Mouse (Mus musculus): Measurements from ENCODE around the gene Akr1c18. TPM values are rescaled to one million over a fixed set of nuclear protein-coding genes. Genes with fewer than 3 reads are reported as not detected.
"Not testable (repeated sequence)": the region's sequence is repeated elsewhere in the genome, so short reads cannot be mapped to it uniquely, and the experiment has no call there.

Gene Akr1c18
- polyA plus RNA-seq, 1 experiment from 2014 or later: not detected

DNA sequence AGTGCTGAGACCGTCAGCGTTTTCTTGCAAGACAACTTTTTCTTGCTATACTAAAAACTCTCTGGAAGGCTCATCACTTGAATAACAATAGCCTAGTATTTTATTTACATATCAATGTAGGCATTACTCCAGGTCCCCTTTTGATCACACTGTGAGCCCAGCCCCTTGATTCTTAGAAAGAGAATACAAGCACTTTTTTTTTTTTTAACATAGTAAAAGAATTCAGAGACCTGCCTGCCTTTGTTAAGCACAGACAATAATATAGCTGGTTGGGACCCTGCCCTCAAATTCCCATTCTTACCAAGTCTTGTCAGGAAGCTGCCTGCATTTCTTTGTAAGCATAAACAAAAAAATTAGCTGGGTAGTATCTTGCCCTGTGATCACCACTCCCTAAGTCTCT, 4.8 kb upstream of the Akr1c18 start:
- ATAC-seq (ENCODE audit: low FRiP score) (no peak), DNase-seq (ENCODE audit: low spot score) (no peak)
- H3K4me1 ChIP-seq (replicated peaks; ENCODE audit: control insufficient read depth, insufficient read depth, low read length): no peaks in the 10 kb centered on the region
- H3K4me3 ChIP-seq (ENCODE audit: low read depth, low read length): no peak overlapping the region
- H3K4me2 ChIP-seq (replicated peaks; ENCODE audit: low read depth, low read length): no peak overlapping the region
- no peak overlapping the region for H3K27ac ChIP-seq (ENCODE audit: low read depth, low read length)
- H3K9me3 ChIP-seq (ENCODE audit: control insufficient read depth, low read length): no peaks in the 10 kb centered on the region
- H3K27me3 ChIP-seq (ENCODE audit: control insufficient read depth, insufficient read depth, low read length): no peaks in the 10 kb centered on the region
- no peaks in the 10 kb centered on the region for H3K36me3 ChIP-seq (ENCODE audit: control insufficient read depth, insufficient read depth, low read length)
- WGBS: 32% methylated on average over 2 of the region's 2 CpGs
- no peak overlapping the region for H3K9ac ChIP-seq (ENCODE audit: low read depth, low read length)

DNA sequence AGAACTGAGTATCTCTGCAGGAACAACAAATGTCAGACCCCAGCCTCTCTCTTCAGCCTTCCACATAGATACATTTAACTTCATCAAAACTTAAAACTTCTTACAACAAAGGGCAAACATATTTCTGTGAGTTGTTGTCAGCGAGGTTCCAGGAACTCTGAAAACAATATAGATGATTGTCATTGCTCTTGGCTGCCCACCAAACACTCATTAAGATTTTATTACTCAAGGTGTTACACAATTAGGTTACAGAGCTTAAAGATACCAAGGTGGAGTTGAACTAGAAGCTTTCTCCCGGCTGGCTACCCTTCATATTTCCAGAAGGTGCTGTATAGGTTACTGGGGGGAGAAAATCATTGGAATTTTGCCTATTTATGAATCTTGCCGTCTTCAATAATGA, 3.1 kb upstream of the Akr1c18 start:
- Histone ChIP-seq H3K4me1 (replicated peaks; ENCODE audit: control insufficient read depth, insufficient read depth, low read length) (no peaks in the 10 kb centered on the region), H3K36me3 (ENCODE audit: control insufficient read depth, insufficient read depth, low read length) (no peaks in the 10 kb centered on the region), H3K9ac (ENCODE audit: low read depth, low read length) (no peak overlapping the region), H3K27me3 (ENCODE audit: control insufficient read depth, insufficient read depth, low read length) (no peaks in the 10 kb centered on the region), H3K4me3 (ENCODE audit: low read depth, low read length) (no peak overlapping the region), H3K27ac (ENCODE audit: low read depth, low read length) (no peak overlapping the region), H3K9me3 (ENCODE audit: control insufficient read depth, low read length) (no peaks in the 10 kb centered on the region), H3K4me2 (replicated peaks; ENCODE audit: low read depth, low read length) (no peak overlapping the region)
- 85% methylated on average over 3 of the region's 3 CpGs for WGBS
- ATAC-seq (ENCODE audit: low FRiP score): no peak
- DNase-seq (ENCODE audit: low spot score): no peak

DNA sequence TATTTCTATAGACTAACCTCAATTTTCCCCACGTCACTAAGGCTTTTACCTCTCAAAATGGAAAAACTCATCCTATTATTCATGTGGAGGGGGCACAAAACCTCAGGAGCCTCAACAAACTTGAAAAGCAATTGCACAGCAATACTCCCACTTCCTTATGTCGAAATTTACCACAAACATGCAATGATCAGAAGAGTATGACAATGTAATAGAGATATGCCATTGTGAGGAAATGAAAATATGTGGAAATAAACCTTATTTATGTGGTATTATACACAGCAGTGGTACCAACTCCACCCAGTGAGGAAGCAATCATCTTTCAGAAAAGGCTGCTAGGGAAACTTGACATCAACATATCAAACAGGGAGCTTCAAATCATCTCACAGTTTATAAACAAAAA, 2.5 kb upstream of the Akr1c18 start:
- Histone ChIP-seq H3K4me2 (replicated peaks; ENCODE audit: low read depth, low read length) (no peak overlapping the region), H3K36me3 (ENCODE audit: control insufficient read depth, insufficient read depth, low read length) (no peaks in the 10 kb centered on the region), H3K4me3 (ENCODE audit: low read depth, low read length) (no peak overlapping the region), H3K27ac (ENCODE audit: low read depth, low read length) (no peak overlapping the region), H3K9me3 (ENCODE audit: control insufficient read depth, low read length) (no peaks in the 10 kb centered on the region), H3K4me1 (replicated peaks; ENCODE audit: control insufficient read depth, insufficient read depth, low read length) (no peaks in the 10 kb centered on the region), H3K9ac (ENCODE audit: low read depth, low read length) (no peak overlapping the region), H3K27me3 (ENCODE audit: control insufficient read depth, insufficient read depth, low read length) (no peaks in the 10 kb centered on the region)
- no peak for DNase-seq (ENCODE audit: low spot score)
- ATAC-seq (ENCODE audit: low FRiP score): no peak
- WGBS: 76% methylated on average over 2 of the region's 2 CpGs

DNA sequence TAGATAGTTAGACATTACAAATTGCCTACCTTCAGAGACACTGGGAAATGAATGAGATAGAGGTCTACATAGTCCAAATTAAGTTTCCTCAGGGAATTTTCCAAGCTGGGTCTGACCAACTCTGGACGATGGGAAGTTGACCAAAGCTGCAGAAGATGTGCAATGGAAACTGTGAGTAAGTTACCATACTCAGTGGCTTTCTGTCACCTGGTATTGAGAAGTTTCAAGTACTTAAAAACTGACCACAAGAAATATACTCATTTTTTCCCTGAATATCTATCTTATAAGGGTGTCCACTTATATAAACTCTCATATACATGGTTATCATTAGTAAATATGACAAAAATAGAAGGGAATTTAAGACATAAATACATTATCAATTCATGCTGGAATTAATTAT, 6.2 kb downstream of the Akr1c18 start:
- no peaks in the 10 kb centered on the region for H3K4me1 ChIP-seq (replicated peaks; ENCODE audit: control insufficient read depth, insufficient read depth, low read length)
- H3K27me3 ChIP-seq (ENCODE audit: control insufficient read depth, insufficient read depth, low read length): no peaks in the 10 kb centered on the region
- H3K36me3 ChIP-seq (ENCODE audit: control insufficient read depth, insufficient read depth, low read length): no peaks in the 10 kb centered on the region
- H3K9me3 ChIP-seq (ENCODE audit: control insufficient read depth, low read length): no peaks in the 10 kb centered on the region
- no peak overlapping the region for H3K9ac ChIP-seq (ENCODE audit: low read depth, low read length)
- H3K4me2 ChIP-seq (replicated peaks; ENCODE audit: low read depth, low read length): no peak overlapping the region
- no peak overlapping the region for H3K4me3 ChIP-seq (ENCODE audit: low read depth, low read length)
- DNase-seq (ENCODE audit: low spot score) (no peak), ATAC-seq (ENCODE audit: low FRiP score) (no peak)
- 78% methylated on average over 1 of the region's 1 CpGs for WGBS
- H3K27ac ChIP-seq (ENCODE audit: low read depth, low read length): no peak overlapping the region

DNA sequence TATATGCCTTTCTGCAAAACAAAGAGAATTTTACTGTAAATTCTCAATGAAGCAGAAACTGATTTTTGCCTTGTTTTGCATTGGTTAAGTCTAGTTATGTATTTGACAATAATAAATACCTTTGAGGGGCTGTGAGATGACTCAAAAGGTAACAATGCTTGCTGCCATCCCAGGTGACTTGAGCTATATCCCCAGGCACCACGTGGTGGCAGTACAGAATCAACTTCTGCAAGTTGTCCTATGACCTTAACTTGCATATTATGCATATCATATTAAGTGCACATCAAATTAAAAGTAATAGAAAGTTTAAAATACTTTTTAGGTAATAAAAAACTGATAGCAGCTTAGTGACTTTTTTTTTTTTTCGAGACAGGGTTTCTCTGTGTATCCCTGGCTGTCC, 17.4 kb downstream of the Akr1c18 start:
- DNase-seq (ENCODE audit: low spot score) (no peak), ATAC-seq (ENCODE audit: low FRiP score) (no peak)
- Histone ChIP-seq H3K4me3 (ENCODE audit: low read depth, low read length) (no peak overlapping the region), H3K9me3 (ENCODE audit: control insufficient read depth, low read length) (no peaks in the 10 kb centered on the region), H3K9ac (ENCODE audit: low read depth, low read length) (no peak overlapping the region), H3K4me1 (replicated peaks; ENCODE audit: control insufficient read depth, insufficient read depth, low read length) (no peaks in the 10 kb centered on the region), H3K36me3 (ENCODE audit: control insufficient read depth, insufficient read depth, low read length) (no peaks in the 10 kb centered on the region), H3K27me3 (ENCODE audit: control insufficient read depth, insufficient read depth, low read length) (no peaks in the 10 kb centered on the region), H3K4me2 (replicated peaks; ENCODE audit: low read depth, low read length) (no peak overlapping the region), H3K27ac (ENCODE audit: low read depth, low read length) (no peak overlapping the region)
- WGBS: 35% methylated on average over 2 of the region's 2 CpGs

DNA sequence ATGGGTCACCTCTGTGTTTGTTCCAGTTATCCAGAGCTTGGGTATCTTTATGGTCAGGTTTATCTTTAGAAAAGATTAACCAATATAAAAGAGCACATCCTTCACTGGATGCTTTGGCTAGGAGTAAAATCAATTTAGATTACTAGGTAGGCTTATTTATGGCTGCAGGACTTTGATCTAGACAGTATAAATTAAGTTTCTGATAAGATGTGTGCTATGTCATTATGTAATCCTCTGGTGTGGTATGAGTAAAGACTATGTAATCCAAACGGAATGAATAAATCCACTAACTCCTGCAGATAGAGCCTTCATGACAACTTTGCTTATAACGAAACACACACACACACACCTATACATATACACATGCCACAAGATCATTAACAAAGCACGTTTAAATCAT, 18.7 kb downstream of the Akr1c18 start:
- WGBS: 77% methylated on average over 3 of the region's 3 CpGs
- Histone ChIP-seq H3K27ac (ENCODE audit: low read depth, low read length) (no peak overlapping the region), H3K36me3 (ENCODE audit: control insufficient read depth, insufficient read depth, low read length) (no peaks in the 10 kb centered on the region), H3K4me3 (ENCODE audit: low read depth, low read length) (no peak overlapping the region), H3K4me2 (replicated peaks; ENCODE audit: low read depth, low read length) (no peak overlapping the region), H3K9ac (ENCODE audit: low read depth, low read length) (no peak overlapping the region), H3K4me1 (replicated peaks; ENCODE audit: control insufficient read depth, insufficient read depth, low read length) (no peaks in the 10 kb centered on the region), H3K9me3 (ENCODE audit: control insufficient read depth, low read length) (no peaks in the 10 kb centered on the region), H3K27me3 (ENCODE audit: control insufficient read depth, insufficient read depth, low read length) (no peaks in the 10 kb centered on the region)
- ATAC-seq (ENCODE audit: low FRiP score) (no peak), DNase-seq (ENCODE audit: low spot score) (no peak)

DNA sequence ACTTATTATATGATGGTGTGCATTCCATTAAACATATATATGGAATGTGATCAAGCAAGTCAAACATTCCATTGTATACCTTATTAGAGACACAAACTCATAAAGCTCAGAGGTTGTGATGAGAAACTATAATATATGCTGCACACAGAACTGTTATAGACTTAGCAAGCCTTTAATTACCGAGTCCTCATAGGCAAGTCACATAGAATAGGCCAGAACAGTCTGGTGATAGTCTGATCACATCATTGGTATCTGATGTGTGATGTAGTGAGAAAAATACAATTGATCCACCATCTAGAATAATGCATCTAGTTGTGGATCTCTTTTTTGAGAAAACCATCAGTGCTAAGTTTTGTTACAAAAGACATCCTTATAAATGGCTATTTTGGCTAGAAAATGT, 19.1 kb downstream of the Akr1c18 start:
- no peak overlapping the region for H3K9ac ChIP-seq (ENCODE audit: low read depth, low read length)
- H3K36me3 ChIP-seq (ENCODE audit: control insufficient read depth, insufficient read depth, low read length): no peaks in the 10 kb centered on the region
- no peak overlapping the region for H3K4me2 ChIP-seq (replicated peaks; ENCODE audit: low read depth, low read length)
- DNase-seq (ENCODE audit: low spot score): no peak
- H3K27me3 ChIP-seq (ENCODE audit: control insufficient read depth, insufficient read depth, low read length): no peaks in the 10 kb centered on the region
- H3K4me1 ChIP-seq (replicated peaks; ENCODE audit: control insufficient read depth, insufficient read depth, low read length): no peaks in the 10 kb centered on the region
- ATAC-seq (ENCODE audit: low FRiP score): no peak
- H3K9me3 ChIP-seq (ENCODE audit: control insufficient read depth, low read length): no peaks in the 10 kb centered on the region
- H3K4me3 ChIP-seq (ENCODE audit: low read depth, low read length): no peak overlapping the region
- WGBS: 79% methylated on average over 1 of the region's 1 CpGs
- no peak overlapping the region for H3K27ac ChIP-seq (ENCODE audit: low read depth, low read length)

DNA sequence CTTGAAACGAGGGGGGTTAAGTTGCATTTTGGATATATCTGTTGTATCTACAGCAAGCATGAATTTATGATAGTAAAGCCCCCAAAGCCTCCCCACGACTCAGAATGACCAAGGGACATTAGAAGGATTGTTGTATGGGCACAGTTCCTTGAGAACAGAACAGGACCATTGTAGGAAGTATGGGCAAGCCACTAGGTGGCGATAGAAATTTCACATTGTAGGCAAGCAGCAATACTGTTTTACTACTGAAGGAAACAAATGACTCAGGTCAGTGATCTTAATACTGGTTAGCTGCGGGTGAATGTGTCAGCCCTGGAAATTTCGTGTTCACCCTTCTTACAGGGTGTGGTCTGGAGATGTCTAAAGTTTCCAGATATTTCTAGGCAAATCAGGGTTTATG, 21.4 kb downstream of the Akr1c18 start:
- H3K9ac ChIP-seq (ENCODE audit: low read depth, low read length): no peak overlapping the region
- no peaks in the 10 kb centered on the region for H3K9me3 ChIP-seq (ENCODE audit: control insufficient read depth, low read length)
- 36% methylated on average over 5 of the region's 5 CpGs for WGBS
- no peaks in the 10 kb centered on the region for H3K27me3 ChIP-seq (ENCODE audit: control insufficient read depth, insufficient read depth, low read length)
- no peak overlapping the region for H3K4me2 ChIP-seq (replicated peaks; ENCODE audit: low read depth, low read length)
- H3K4me1 ChIP-seq (replicated peaks; ENCODE audit: control insufficient read depth, insufficient read depth, low read length): no peaks in the 10 kb centered on the region
- DNase-seq (ENCODE audit: low spot score) (peak; percentile 35), ATAC-seq (ENCODE audit: low FRiP score) (peak; percentile 54; the same call in 1 of the 2 replicates)
- H3K27ac ChIP-seq (ENCODE audit: low read depth, low read length): no peak overlapping the region
- no peaks in the 10 kb centered on the region for H3K36me3 ChIP-seq (ENCODE audit: control insufficient read depth, insufficient read depth, low read length)
- no peak overlapping the region for H3K4me3 ChIP-seq (ENCODE audit: low read depth, low read length)

DNA sequence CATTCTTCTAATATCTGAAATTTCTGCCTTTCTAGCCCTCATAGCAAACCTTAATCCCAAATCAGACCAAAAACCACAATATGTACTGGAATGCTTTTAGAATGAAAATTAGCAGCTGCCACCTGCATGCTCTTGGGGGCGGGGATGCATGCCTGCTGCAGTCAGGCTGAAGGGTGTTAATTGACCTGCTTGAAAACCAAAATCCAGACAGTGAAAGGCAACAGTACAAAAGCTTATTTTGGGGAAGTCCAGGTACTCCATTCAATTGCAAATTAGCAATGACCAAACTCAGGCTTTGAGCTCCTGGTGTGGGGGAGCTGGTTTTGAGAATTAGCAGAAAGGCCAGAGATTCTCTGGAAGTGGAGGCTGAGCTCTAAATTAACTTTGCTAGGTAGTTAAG, 24.6 kb downstream of the Akr1c18 start:
- not testable (repeated sequence) for H3K9ac ChIP-seq (ENCODE audit: low read depth, low read length); H3K9me3 ChIP-seq (ENCODE audit: control insufficient read depth, low read length); H3K4me2 ChIP-seq (replicated peaks; ENCODE audit: low read depth, low read length); H3K36me3 ChIP-seq (ENCODE audit: control insufficient read depth, insufficient read depth, low read length); DNase-seq (ENCODE audit: low spot score); H3K27me3 ChIP-seq (ENCODE audit: control insufficient read depth, insufficient read depth, low read length); H3K27ac ChIP-seq (ENCODE audit: low read depth, low read length); H3K4me1 ChIP-seq (replicated peaks; ENCODE audit: control insufficient read depth, insufficient read depth, low read length); ATAC-seq (ENCODE audit: low FRiP score); H3K4me3 ChIP-seq (ENCODE audit: low read depth, low read length)
- 69% methylated on average over 1 of the region's 1 CpGs for WGBS
